Mouse (Mus musculus) limb, embryonic 11.5 days (tissue): ENCODE measurements around the gene Ypel3. TPM values are rescaled to one million over a fixed set of nuclear protein-coding genes. Genes with fewer than 3 reads are reported as not detected.

ENCODE experiments used
- ATAC-seq: fragments of 200-750 bp; cut with Nextera tagmentation; 2 replicates; pipeline ENCODE4 v1.8.0; 2017; ENCODE audit warnings: low read depth; ENCODE audit not compliant: insufficient number of reproducible peaks, low FRiP score, low TSS enrichment
- DNase-seq: peaks from one replicate; pipeline ENCODE4 v3.0.0-alpha.2; 2015; ENCODE audit warnings: low spot score
- H3K27ac ChIP-seq: fragments of 300-500 bp; sonication (generic); replicated peaks from 2 replicates; pipeline ENCODE4 v1.5.1; 2014; ENCODE audit warnings: low read depth, mild to moderate bottlenecking, low read length
- H3K27me3 ChIP-seq: fragments of 300-500 bp; sonication (generic); 2 replicates; pipeline ENCODE4 v1.6.1; 2014; ENCODE audit warnings: mild to moderate bottlenecking, low read length, mixed read lengths; ENCODE audit not compliant: control insufficient read depth, insufficient read depth
- H3K36me3 ChIP-seq: fragments of 300-500 bp; sonication (generic); 2 replicates; pipeline ENCODE4 v1.6.1; 2014; ENCODE audit warnings: mild to moderate bottlenecking, low read length, moderate library complexity, mixed read lengths; ENCODE audit not compliant: control insufficient read depth, insufficient read depth
- H3K4me1 ChIP-seq: fragments of 300-500 bp; sonication (generic); 2 replicates; pipeline ENCODE4 v1.6.1; 2014; ENCODE audit warnings: low read length, mixed read lengths; ENCODE audit not compliant: control insufficient read depth, insufficient read depth
- H3K4me2 ChIP-seq: fragments of 300-500 bp; sonication (generic); 2 replicates; pipeline ENCODE4 v1.6.1; 2014; ENCODE audit warnings: low read depth, mild to moderate bottlenecking, moderate library complexity; ENCODE audit not compliant: severe bottlenecking
- H3K4me3 ChIP-seq: fragments of 300-500 bp; sonication (generic); 2 replicates; pipeline ENCODE4 v1.5.1; 2014; ENCODE audit warnings: low read depth, low read length
- H3K9ac ChIP-seq: fragments of 300-500 bp; sonication (generic); 2 replicates; pipeline ENCODE4 v1.6.1; 2014; ENCODE audit warnings: mild to moderate bottlenecking, low read length
- H3K9me3 ChIP-seq: fragments of 300-500 bp; sonication (generic); 2 replicates; pipeline ENCODE4 v1.6.1; 2016; ENCODE audit warnings: low read length; ENCODE audit not compliant: control insufficient read depth
- WGBS: fragments of 180-500 bp; shearing (Covaris S2); extraction: QIAGEN DNeasy Blood & Tissue Kit; methylation state at CpG from one replicate; pipeline ENCODE4 v1.1.7; 2014; 5-methylcytosine and 5-hydroxymethylcytosine counted together
- polyA plus RNA-seq: library from polyadenylated mRNA; unstranded; fragments of >200 nt; fragmentation: Nextera tagmentation; extraction: Ambion mirVana; gene quantifications from 2 replicates; pipeline ENCODE4 v1.2.1, GENCODE M21; 2014

Gene Ypel3
- polyA plus RNA-seq, 1 experiment from 2014 or later: 112 TPM

- no peak for DNase-seq
- peak overlapping the region; percentile 83; the same call in 1 of the 2 replicates for H3K9ac ChIP-seq
- no peaks in the 10 kb centered on the region for H3K9me3 ChIP-seq
- ATAC-seq: no peak
- WGBS: 76% methylated on average over 4 of the region's 4 CpGs
- peak overlapping the region; percentile 87 for H3K4me2 ChIP-seq
- H3K27me3 ChIP-seq: no peaks in the 10 kb centered on the region
- no peaks in the 10 kb centered on the region; the same call in 1 of the 2 replicates for H3K36me3 ChIP-seq
- H3K4me1 ChIP-seq: peaks cover 7% of the 10 kb centered on the region
- H3K4me3 ChIP-seq: no peak overlapping the region; the same call in 1 of the 2 replicates
- no peak overlapping the region for H3K27ac ChIP-seq
These were observed 30.6 kb downstream of the Ypel3 start for GRCm38 (mm10) chr7:126807405-126807804.

DNA sequence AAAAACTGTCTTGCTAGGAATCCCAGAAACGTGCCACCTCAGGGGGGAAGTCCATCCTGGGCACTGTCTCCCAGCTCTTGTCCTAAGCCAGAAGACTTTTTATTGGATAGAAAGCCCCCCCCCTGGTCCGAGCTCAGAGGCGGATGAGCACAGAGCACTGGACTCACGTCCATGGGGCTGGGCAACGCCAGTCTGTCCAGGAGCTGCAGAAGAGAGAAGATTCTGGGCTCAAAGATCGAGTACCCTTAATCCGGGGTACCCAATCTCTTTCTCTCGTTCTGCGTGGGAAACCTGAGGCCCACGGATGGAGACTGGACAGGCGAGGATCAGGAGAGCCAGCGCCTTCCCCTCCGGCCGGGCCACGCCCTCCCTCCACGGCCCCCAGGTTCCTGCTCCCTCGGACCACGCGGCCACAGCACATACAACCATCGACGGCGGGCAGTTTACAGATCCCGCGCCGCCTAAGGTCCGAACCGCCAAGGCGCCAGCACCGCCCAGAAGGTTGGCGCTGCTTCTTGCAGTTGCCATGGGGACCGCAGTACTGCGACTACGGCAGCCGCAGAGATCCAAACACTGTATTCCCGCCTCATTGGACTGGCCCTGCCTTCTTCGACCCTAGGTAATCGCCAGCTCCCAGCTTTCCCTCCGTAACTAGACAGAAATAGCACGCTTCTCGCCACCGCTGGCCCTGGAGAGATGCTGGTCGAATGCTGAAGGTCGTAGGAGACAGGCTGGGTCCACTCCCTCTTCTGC, 32.1 kb downstream of the Ypel3 start:
- peak overlapping the region; percentile 87 for H3K4me2 ChIP-seq
- ATAC-seq: peak; percentile 91
- no peaks in the 10 kb centered on the region for H3K9me3 ChIP-seq
- DNase-seq: peak; percentile 90
- peak overlapping the region; percentile 83 for H3K9ac ChIP-seq
- WGBS: under 1% methylated on average over 43 of the region's 43 CpGs
- no peaks in the 10 kb centered on the region for H3K36me3 ChIP-seq
- H3K4me3 ChIP-seq: peak overlapping the region; percentile 72
- peaks cover 7% of the 10 kb centered on the region for H3K4me1 ChIP-seq
- H3K27me3 ChIP-seq: no peaks in the 10 kb centered on the region
- H3K27ac ChIP-seq: peak overlapping the region; percentile 59; the same call in 1 of the 2 replicates

- Histone ChIP-seq H3K4me2 (peak overlapping the region; percentile 87; the same call in 1 of the 2 replicates), H3K4me3 (no peak overlapping the region; the same call in 1 of the 2 replicates), H3K36me3 (no peaks in the 10 kb centered on the region), H3K9me3 (no peaks in the 10 kb centered on the region), H3K4me1 (peaks cover 7% of the 10 kb centered on the region), H3K9ac (no peak overlapping the region), H3K27ac (no peak overlapping the region), H3K27me3 (no peaks in the 10 kb centered on the region)
- no peak for DNase-seq
- ATAC-seq: no peak
- 51% methylated on average over 5 of the region's 5 CpGs for WGBS
These were observed 33.1 kb downstream of the Ypel3 start for GRCm38 (mm10) chr7:126809723-126810369.

- no peaks in the 10 kb centered on the region for H3K4me1 ChIP-seq
- no peak for DNase-seq
- H3K9ac ChIP-seq: no peak overlapping the region
- H3K4me2 ChIP-seq: no peak overlapping the region
- no peak for ATAC-seq
- H3K36me3 ChIP-seq: no peaks in the 10 kb centered on the region
- no peaks in the 10 kb centered on the region for H3K27me3 ChIP-seq
- no peak overlapping the region for H3K4me3 ChIP-seq
- no peak overlapping the region for H3K27ac ChIP-seq
- H3K9me3 ChIP-seq: no peaks in the 10 kb centered on the region
- 75% methylated on average over 8 of the region's 8 CpGs for WGBS
These were observed 39.0 kb downstream of the Ypel3 start for GRCm38 (mm10) chr7:126815726-126816222.

DNA sequence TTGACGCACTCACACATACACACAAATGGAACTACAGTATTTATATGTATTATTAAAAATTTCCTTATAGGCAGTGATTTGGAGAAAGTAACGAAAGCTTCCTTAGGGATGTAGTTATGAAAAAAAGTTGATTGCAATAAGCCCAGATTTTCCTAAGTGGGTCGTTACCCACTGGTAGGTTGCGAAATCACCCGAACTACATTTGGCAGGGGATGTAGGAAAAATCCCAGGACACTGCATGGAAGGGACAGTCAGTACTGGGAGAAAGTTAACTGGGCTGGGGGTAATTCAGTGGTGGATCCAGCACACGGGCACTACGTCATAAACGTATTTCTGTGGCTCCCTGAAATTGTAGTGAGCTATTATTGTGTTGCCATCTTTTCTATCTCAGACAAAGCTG, 39.7 kb downstream of the Ypel3 start:
- Histone ChIP-seq H3K4me1 (no peaks in the 10 kb centered on the region), H3K4me2 (no peak overlapping the region), H3K9ac (no peak overlapping the region), H3K27me3 (no peaks in the 10 kb centered on the region), H3K36me3 (no peaks in the 10 kb centered on the region), H3K9me3 (no peaks in the 10 kb centered on the region), H3K4me3 (no peak overlapping the region), H3K27ac (no peak overlapping the region)
- no peak for ATAC-seq
- no peak for DNase-seq
- WGBS: 88% methylated on average over 8 of the region's 8 CpGs

- Histone ChIP-seq H3K4me2 (no peak overlapping the region), H3K4me3 (no peak overlapping the region), H3K9ac (no peak overlapping the region), H3K27ac (no peak overlapping the region), H3K4me1 (no peaks in the 10 kb centered on the region), H3K9me3 (no peaks in the 10 kb centered on the region), H3K36me3 (no peaks in the 10 kb centered on the region), H3K27me3 (peaks cover 6% of the 10 kb centered on the region)
- no peak for DNase-seq
- 91% methylated on average over 7 of the region's 7 CpGs for WGBS
- ATAC-seq: no peak
These were observed 40.8 kb downstream of the Ypel3 start for GRCm38 (mm10) chr7:126817595-126817994.

- WGBS: 30% methylated on average over 1 of the region's 1 CpGs
- no peak overlapping the region for H3K4me2 ChIP-seq
- ATAC-seq: no peak
- H3K27ac ChIP-seq: no peak overlapping the region
- no peaks in the 10 kb centered on the region for H3K9me3 ChIP-seq
- H3K4me1 ChIP-seq: 0 out of 2 replicates have a peak, but pooled peaks cover 3% of the 10 kb centered on the region
- H3K36me3 ChIP-seq: no peaks in the 10 kb centered on the region
- H3K9ac ChIP-seq: no peak overlapping the region
- H3K27me3 ChIP-seq: peaks cover 13% of the 10 kb centered on the region
- no peak for DNase-seq
- no peak overlapping the region for H3K4me3 ChIP-seq
These were observed 42.1 kb downstream of the Ypel3 start for GRCm38 (mm10) chr7:126818818-126819217.

DNA sequence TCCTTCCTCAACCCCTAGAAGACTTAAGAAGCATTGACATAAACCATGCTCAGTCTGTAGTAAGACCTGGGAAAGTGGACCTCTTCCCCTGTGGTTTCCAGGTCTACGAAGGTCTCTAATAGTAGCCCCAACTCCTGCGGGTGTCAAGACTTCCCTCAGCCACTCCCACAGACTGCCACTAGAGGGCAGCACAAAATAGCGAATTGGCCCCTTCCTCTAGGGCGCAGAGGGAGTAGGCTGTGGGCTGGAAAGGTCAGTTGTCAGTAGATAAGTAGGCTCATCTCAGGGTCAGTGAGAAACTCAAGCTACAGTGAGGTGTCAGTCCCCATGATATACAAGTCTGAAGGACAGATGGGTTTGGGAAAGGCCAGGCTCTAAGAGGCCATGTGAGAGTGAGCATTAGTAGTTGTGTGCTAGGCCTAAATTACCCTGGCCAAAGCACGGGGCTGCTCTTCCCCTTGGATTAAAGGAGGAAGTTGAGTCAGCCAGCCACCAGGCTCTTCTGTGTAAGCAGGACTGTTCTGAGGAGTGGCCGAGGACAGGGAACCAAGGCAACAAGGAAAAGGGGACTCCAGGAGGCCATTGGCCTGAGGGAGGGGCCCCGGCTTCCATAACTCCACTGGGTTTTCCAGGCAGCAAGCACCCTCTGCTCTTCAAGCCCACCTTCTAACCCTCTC, 45.2 kb downstream of the Ypel3 start:
- no peak overlapping the region for H3K4me3 ChIP-seq
- no peak overlapping the region for H3K9ac ChIP-seq
- H3K27me3 ChIP-seq: peaks cover 22% of the 10 kb centered on the region
- 20% methylated on average over 7 of the region's 7 CpGs for WGBS
- no peak overlapping the region for H3K4me2 ChIP-seq
- no peaks in the 10 kb centered on the region for H3K9me3 ChIP-seq
- 0 out of 2 replicates have a peak, but pooled peaks cover 3% of the 10 kb centered on the region for H3K4me1 ChIP-seq
- no peak for ATAC-seq
- no peaks in the 10 kb centered on the region for H3K36me3 ChIP-seq
- peak; percentile 89 for DNase-seq
- no peak overlapping the region for H3K27ac ChIP-seq
